Mouse (Mus musculus): ENCODE data around the gene Rfx4.

- no peak for TF ChIP-seq CTCF (IDR thresholded peaks at IDR 0.05; ENCODE audit: control insufficient read depth, insufficient read depth, low read length)
- no peak for TF ChIP-seq POLR2A (IDR thresholded peaks at IDR 0.05; ENCODE audit: borderline replicate concordance, control insufficient read depth, low read depth, low read length)
Observed at GRCm38 (mm10) chr10:84871285-84871684, 115.4 kb downstream of the Rfx4 start.

Measured in bone marrow, adult 2 months (tissue).